Mouse (Mus musculus) heart, adult 11 months (tissue): ENCODE results near the gene Stk17b.

Experiments used
- DNase-seq: peaks from one replicate; pipeline ENCODE4 v3.0.0; 2022

Stk17b gene

GRCm38 (mm10) chr1:53784721-53785418 is at the start of gene Stk17b:
TSS of gene Stk17b (minus strand) at chr1:53785224.
- peak; percentile 99 for DNase-seq

GRCm38 (mm10) chr1:53830286-53830685 is 45.3 kb upstream of the Stk17b start:
- DNase-seq, result no peak

GRCm38 (mm10) chr1:53829089-53829488 is 44.1 kb upstream of the Stk17b start:
- no peak for DNase-seq

GRCm38 (mm10) chr1:53824446-53825337 is 39.7 kb upstream of the Stk17b start:
- DNase-seq, result no peak

GRCm38 (mm10) chr1:53823687-53824445 is 38.8 kb upstream of the Stk17b start:
- peak; percentile 98 for DNase-seq

GRCm38 (mm10) chr1:53821983-53822382 is 37.0 kb upstream of the Stk17b start:
- DNase-seq, result no peak

GRCm38 (mm10) chr1:53820041-53820632 is 35.1 kb upstream of the Stk17b start:
- peak; percentile 95 for DNase-seq

- DNase-seq, result no peak
Measured at GRCm38 (mm10) chr1:53818072-53818862, 33.2 kb upstream of the Stk17b start.

GRCm38 (mm10) chr1:53816353-53816752 is 31.3 kb upstream of the Stk17b start:
- no peak for DNase-seq

- DNase-seq, result peak; percentile 83
Measured at GRCm38 (mm10) chr1:53814077-53814705, 29.2 kb upstream of the Stk17b start.

GRCm38 (mm10) chr1:53811919-53812318 is 26.9 kb upstream of the Stk17b start:
- no peak for DNase-seq

- peak; percentile 8 for DNase-seq
Measured at GRCm38 (mm10) chr1:53808229-53808628, 23.2 kb upstream of the Stk17b start.

GRCm38 (mm10) chr1:53797811-53798210 is 12.8 kb upstream of the Stk17b start:
- DNase-seq, result peak; percentile 62

GRCm38 (mm10) chr1:53797074-53797473 is 12.1 kb upstream of the Stk17b start:
- no peak for DNase-seq

- DNase-seq, result peak; percentile 22
Measured at GRCm38 (mm10) chr1:53796271-53796670, 11.2 kb upstream of the Stk17b start.

- DNase-seq, result peak; percentile 85
Measured at GRCm38 (mm10) chr1:53795591-53795990, 10.6 kb upstream of the Stk17b start.

- no peak for DNase-seq
Measured at GRCm38 (mm10) chr1:53795081-53795480, 10.1 kb upstream of the Stk17b start.

GRCm38 (mm10) chr1:53794279-53794678 is 9.3 kb upstream of the Stk17b start:
- peak; percentile 13 for DNase-seq

- DNase-seq, result peak; percentile 93
Measured at GRCm38 (mm10) chr1:53791343-53791742, 6.3 kb upstream of the Stk17b start.

- no peak for DNase-seq
Measured at GRCm38 (mm10) chr1:53784291-53784720, 718 bp downstream of the Stk17b start.

GRCm38 (mm10) chr1:53782956-53783355 is 2.1 kb downstream of the Stk17b start:
- DNase-seq, result no peak
